Mouse (Mus musculus) testis, adult 2 months (tissue): ENCODE measurements around the gene D330020A13Rik.

ENCODE experiments used
- CTCF ChIP-seq: fragments of 200-500 bp; IDR thresholded peaks from 2 replicates; pipeline ENCODE4 v1.5.1; 2012; ENCODE audit warnings: low read depth, mild to moderate bottlenecking, inconsistent platforms, low read length, moderate library complexity; ENCODE audit not compliant: control insufficient read depth, insufficient read depth, insufficient replicate concordance
- POLR2A ChIP-seq: fragments of 200-500 bp; IDR thresholded peaks from 2 replicates; pipeline ENCODE4 v1.6.1; 2012; ENCODE audit warnings: low read depth, mild to moderate bottlenecking, inconsistent platforms, low read length, moderate library complexity; ENCODE audit not compliant: control insufficient read depth

- TF ChIP-seq POLR2A = no peak
- TF ChIP-seq CTCF = no peak
These were observed 39.0 kb upstream of the D330020A13Rik start for GRCm38 (mm10) chr6:120255144-120255543.
